Mouse (Mus musculus) forebrain, embryonic 15.5 days (tissue): Measurements from ENCODE around the gene Bud13. TPM values are rescaled to one million over a fixed set of nuclear protein-coding genes. Genes with fewer than 3 reads are reported as not detected.
"Not testable (repeated sequence)": the region's sequence is repeated elsewhere in the genome, so short reads cannot be mapped to it uniquely, and the experiment has no call there.

Experiments
- ATAC-seq: fragments of 200-750 bp; cut with Nextera tagmentation; replicated peaks from 2 replicates; pipeline ENCODE4 v1.8.0; 2017; ENCODE audit warnings: mild to moderate bottlenecking, moderate TSS enrichment, moderate library complexity
- H3K27ac ChIP-seq: fragments of 300-500 bp; sonication (generic); replicated peaks from 2 replicates; pipeline ENCODE4 v1.5.1; 2015; ENCODE audit warnings: mild to moderate bottlenecking, inconsistent platforms
- H3K27me3 ChIP-seq: fragments of 300-500 bp; sonication (generic); 2 replicates; pipeline ENCODE4 v1.6.1; 2015; ENCODE audit warnings: inconsistent platforms
- H3K36me3 ChIP-seq: fragments of 300-500 bp; sonication (generic); 2 replicates; pipeline ENCODE4 v1.6.1; 2015; ENCODE audit warnings: mild to moderate bottlenecking, inconsistent platforms
- H3K4me1 ChIP-seq: fragments of 300-500 bp; sonication (generic); 2 replicates; pipeline ENCODE4 v1.6.1; 2015; ENCODE audit warnings: inconsistent platforms
- H3K4me2 ChIP-seq: fragments of 300-500 bp; sonication (generic); replicated peaks from 2 replicates; pipeline ENCODE4 v1.6.1; 2015; ENCODE audit warnings: mild to moderate bottlenecking, inconsistent platforms
- H3K4me3 ChIP-seq: fragments of 300-500 bp; sonication (generic); 2 replicates; pipeline ENCODE4 v1.5.1; 2015; ENCODE audit warnings: mild to moderate bottlenecking, inconsistent platforms
- H3K9ac ChIP-seq: fragments of 300-500 bp; sonication (generic); replicated peaks from 2 replicates; pipeline ENCODE4 v1.6.1; 2015; ENCODE audit warnings: mild to moderate bottlenecking, inconsistent platforms
- H3K9me3 ChIP-seq: fragments of 300-500 bp; sonication (generic); 2 replicates; pipeline ENCODE4 v1.6.1; 2016; ENCODE audit warnings: inconsistent platforms
- WGBS: fragments of 180-500 bp; shearing (Covaris S2); methylation state at CpG from one replicate; pipeline ENCODE4 v1.1.7; 2015; ENCODE audit warnings: mixed read lengths; 5-methylcytosine and 5-hydroxymethylcytosine counted together
- polyA plus RNA-seq: library from polyadenylated mRNA; unstranded; fragments of >200 nt; fragmentation: Nextera tagmentation; extraction: Ambion mirVana; gene quantifications from 2 replicates; pipeline ENCODE4 v1.2.1, GENCODE M21; 2015

Gene Bud13
- polyA plus RNA-seq, 1 experiment from 2014 or later = 18.5 TPM

- H3K4me2 ChIP-seq = no peak overlapping the region
- H3K9me3 ChIP-seq = no peaks in the 10 kb centered on the region
- H3K9ac ChIP-seq = no peak overlapping the region
- H3K4me1 ChIP-seq = peaks cover 23% of the 10 kb centered on the region
- no peaks in the 10 kb centered on the region for H3K27me3 ChIP-seq
- no peak for ATAC-seq
- H3K4me3 ChIP-seq = no peak overlapping the region
- H3K36me3 ChIP-seq = no peaks in the 10 kb centered on the region
- no peak overlapping the region for H3K27ac ChIP-seq
- WGBS = 6% methylated on average over 4 of the region's 4 CpGs
Observed at GRCm38 (mm10) chr9:46314507-46314906, 31.7 kb downstream of the Bud13 start.

GRCm38 (mm10) chr9:46314921-46315320 is 32.1 kb downstream of the Bud13 start:
- Histone ChIP-seq H3K4me3 (no peak overlapping the region), H3K27me3 (no peaks in the 10 kb centered on the region), H3K9ac (no peak overlapping the region), H3K9me3 (no peaks in the 10 kb centered on the region), H3K4me1 (peaks cover 23% of the 10 kb centered on the region), H3K4me2 (no peak overlapping the region), H3K36me3 (no peaks in the 10 kb centered on the region), H3K27ac (no peak overlapping the region)
- WGBS = 51% methylated on average over 2 of the region's 2 CpGs
- ATAC-seq = no peak

GRCm38 (mm10) chr9:46315807-46316365 is 33.1 kb downstream of the Bud13 start:
- 14% methylated on average over 11 of the region's 11 CpGs for WGBS
- peak overlapping the region; percentile 17 for H3K4me2 ChIP-seq
- peaks cover 23% of the 10 kb centered on the region for H3K4me1 ChIP-seq
- no peaks in the 10 kb centered on the region for H3K27me3 ChIP-seq
- no peaks in the 10 kb centered on the region for H3K36me3 ChIP-seq
- peak; percentile 72 for ATAC-seq
- H3K9me3 ChIP-seq = no peaks in the 10 kb centered on the region
- no peak overlapping the region for H3K9ac ChIP-seq
- peak overlapping the region; percentile 62 for H3K27ac ChIP-seq
- no peak overlapping the region for H3K4me3 ChIP-seq

GRCm38 (mm10) chr9:46316388-46316787 is 33.6 kb downstream of the Bud13 start:
- peak overlapping the region; percentile 14; the same call in 1 of the 2 replicates for H3K4me2 ChIP-seq
- 1% methylated on average over 5 of the region's 5 CpGs for WGBS
- H3K9ac ChIP-seq = no peak overlapping the region
- peaks cover 23% of the 10 kb centered on the region for H3K4me1 ChIP-seq
- H3K27me3 ChIP-seq = no peaks in the 10 kb centered on the region
- H3K27ac ChIP-seq = peak overlapping the region; percentile 62
- ATAC-seq = peak; percentile 55
- no peaks in the 10 kb centered on the region for H3K9me3 ChIP-seq
- H3K4me3 ChIP-seq = no peak overlapping the region
- H3K36me3 ChIP-seq = no peaks in the 10 kb centered on the region

GRCm38 (mm10) chr9:46316909-46317308 is 34.1 kb downstream of the Bud13 start:
- no peak overlapping the region for H3K4me3 ChIP-seq
- H3K4me1 ChIP-seq = peaks cover 23% of the 10 kb centered on the region
- no peaks in the 10 kb centered on the region for H3K36me3 ChIP-seq
- no peaks in the 10 kb centered on the region for H3K9me3 ChIP-seq
- H3K9ac ChIP-seq = no peak overlapping the region
- no peaks in the 10 kb centered on the region for H3K27me3 ChIP-seq
- peak overlapping the region; percentile 62 for H3K27ac ChIP-seq
- peak; percentile 59 for ATAC-seq
- peak overlapping the region; percentile 14; the same call in 1 of the 2 replicates for H3K4me2 ChIP-seq
- 18% methylated on average over 8 of the region's 8 CpGs for WGBS

GRCm38 (mm10) chr9:46317957-46318356 is 35.1 kb downstream of the Bud13 start:
- no peak overlapping the region for H3K4me2 ChIP-seq
- no peak overlapping the region for H3K4me3 ChIP-seq
- 93% methylated on average over 3 of the region's 3 CpGs for WGBS

GRCm38 (mm10) chr9:46319886-46320285 is 37.1 kb downstream of the Bud13 start, which contains the start of gene 4931429L15Rik:
Gene 4931429L15Rik, minus strand, starts transcription at chr9:46319986.
- H3K9ac ChIP-seq, H3K9me3 ChIP-seq, H3K4me2 ChIP-seq, H3K36me3 ChIP-seq, ATAC-seq, H3K27me3 ChIP-seq, H3K4me3 ChIP-seq, H3K27ac ChIP-seq: not testable (repeated sequence)
- H3K4me1 ChIP-seq = peaks cover 26% of the 10 kb centered on the region
- 89% methylated on average over 6 of the region's 6 CpGs for WGBS

More at GRCm38 (mm10) chr9:46317957-46318356, 35.1 kb downstream of the Bud13 start:
- Histone ChIP-seq H3K36me3 (no peaks in the 10 kb centered on the region), H3K4me1 (peaks cover 26% of the 10 kb centered on the region), H3K9ac (no peak overlapping the region), H3K27me3 (no peaks in the 10 kb centered on the region), H3K9me3 (no peaks in the 10 kb centered on the region), H3K27ac (no peak overlapping the region)
- ATAC-seq = no peak

GRCm38 (mm10) chr9:46320461-46320860 is 37.7 kb downstream of the Bud13 start:
- Histone ChIP-seq H3K27me3 (no peaks in the 10 kb centered on the region), H3K9ac (no peak overlapping the region), H3K9me3 (no peaks in the 10 kb centered on the region), H3K4me2 (no peak overlapping the region), H3K4me1 (peaks cover 21% of the 10 kb centered on the region), H3K4me3 (no peak overlapping the region), H3K36me3 (no peaks in the 10 kb centered on the region), H3K27ac (no peak overlapping the region)
- WGBS = 91% methylated on average over 2 of the region's 2 CpGs
- ATAC-seq = no peak

- Histone ChIP-seq H3K4me2 (no peak overlapping the region), H3K4me3 (no peak overlapping the region), H3K36me3 (no peaks in the 10 kb centered on the region), H3K27ac (no peak overlapping the region), H3K9me3 (no peaks in the 10 kb centered on the region), H3K9ac (no peak overlapping the region), H3K4me1 (peaks cover 21% of the 10 kb centered on the region), H3K27me3 (no peaks in the 10 kb centered on the region)
- no peak for ATAC-seq
- WGBS = 89% methylated on average over 11 of the region's 11 CpGs
Observed at GRCm38 (mm10) chr9:46326694-46327405, 44.0 kb downstream of the Bud13 start.

- H3K36me3 ChIP-seq = no peaks in the 10 kb centered on the region
- no peaks in the 10 kb centered on the region for H3K27me3 ChIP-seq
- ATAC-seq = peak; percentile 32; the same call in 1 of the 2 replicates
- H3K4me1 ChIP-seq = peaks cover 18% of the 10 kb centered on the region
- 33% methylated on average over 25 of the region's 25 CpGs for WGBS
- peak overlapping the region; percentile 45 for H3K4me2 ChIP-seq
- H3K9me3 ChIP-seq = no peaks in the 10 kb centered on the region
- H3K4me3 ChIP-seq = peak overlapping the region; percentile 15; the same call in 1 of the 2 replicates
- H3K9ac ChIP-seq = peak overlapping the region; percentile 40; the same call in 1 of the 2 replicates
- H3K27ac ChIP-seq = peak overlapping the region; percentile 79
Observed at GRCm38 (mm10) chr9:46327706-46328571, 45.1 kb downstream of the Bud13 start.

- Histone ChIP-seq H3K4me2 (peak overlapping the region; percentile 45), H3K9ac (peak overlapping the region; percentile 40), H3K9me3 (no peaks in the 10 kb centered on the region), H3K4me3 (peak overlapping the region; percentile 15), H3K36me3 (no peaks in the 10 kb centered on the region), H3K27ac (peak overlapping the region; percentile 79), H3K4me1 (peaks cover 18% of the 10 kb centered on the region), H3K27me3 (no peaks in the 10 kb centered on the region)
- WGBS = under 1% methylated on average over 30 of the region's 30 CpGs
- ATAC-seq = peak; percentile 83
Observed at GRCm38 (mm10) chr9:46328572-46329249, 45.9 kb downstream of the Bud13 start.
